Comparison of ENCODE assay signal across 16 mouse cellular contexts in the genomic region with DNA sequence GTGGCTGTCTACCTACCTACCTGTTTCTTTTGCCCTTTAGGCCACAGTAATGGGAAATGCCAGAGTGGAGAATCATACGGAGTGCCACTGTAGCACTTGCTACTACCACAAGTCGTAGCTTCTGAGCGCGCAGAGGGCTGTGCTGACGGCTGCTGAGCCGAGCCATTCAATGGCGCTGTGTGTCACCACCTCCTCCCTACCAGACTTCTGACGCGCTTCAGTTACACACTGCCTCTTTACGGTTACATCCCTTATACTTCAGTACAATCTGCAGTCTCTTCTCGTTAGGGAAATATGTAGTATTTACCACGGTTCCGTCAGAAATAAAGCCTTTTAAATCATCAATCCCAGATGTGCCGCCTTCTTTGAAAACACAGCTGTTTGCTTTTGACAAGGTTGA. TPM values are rescaled to one million over a fixed set of nuclear protein-coding genes. Genes with fewer than 3 reads are reported as not detected.
A peak's percentile ranks its signal among the peaks of the same experiment; 100 is the strongest.
DNase-seq lines count a peak whose midpoint lies in the region; ATAC-seq and TF ChIP-seq lines count a peak whose summit lies in the region.
"Had no signal": no experiment of that assay in that cellular context is flagged by ENCODE, and none has a peak within 500 bp of the region (broad histone marks: within the 10 kb centered on the region; RNA-seq: fewer than 3 reads in every experiment).

No protein-coding gene starts in this region.

- TF ChIP-seq CTCF in intestine, postnatal 0 days (IDR thresholded peaks at IDR 0.05; ENCODE audit: low read depth) = no peak

- H3K27ac ChIP-seq in intestine, embryonic 14.5 days (ENCODE audit: low read depth) = no peak overlapping the region
- no peak overlapping the region for H3K27ac ChIP-seq in intestine, postnatal 0 days (ENCODE audit: low read depth, low read length)
- no peak overlapping the region for H3K27ac ChIP-seq in embryonic facial prominence, embryonic 13.5 days
- no peak overlapping the region for H3K27ac ChIP-seq in stomach, embryonic 15.5 days

- H3K36me3 ChIP-seq in intestine, embryonic 14.5 days (ENCODE audit: control insufficient read depth, insufficient read depth, low read length) = no peaks in the 10 kb centered on the region
- H3K36me3 ChIP-seq in intestine, postnatal 0 days (ENCODE audit: control insufficient read depth, insufficient read depth) = no peaks in the 10 kb centered on the region
- H3K36me3 ChIP-seq in embryonic facial prominence, embryonic 13.5 days = no peaks in the 10 kb centered on the region
- H3K36me3 ChIP-seq in stomach, embryonic 15.5 days = no peaks in the 10 kb centered on the region
- H3K36me3 ChIP-seq: G1E had no signal

- H3K4me3 ChIP-seq in intestine, embryonic 14.5 days (ENCODE audit: low read depth, low read length) = no peak overlapping the region
- H3K4me3 ChIP-seq in intestine, postnatal 0 days (ENCODE audit: low read depth, low read length) = no peak overlapping the region
- H3K4me3 ChIP-seq in embryonic facial prominence, embryonic 13.5 days = no peak overlapping the region
- no peak overlapping the region for H3K4me3 ChIP-seq in stomach, embryonic 15.5 days (replicated peaks)

- WGBS in intestine, embryonic 14.5 days = 39% methylated on average over 14 of the region's 14 CpGs
- WGBS in intestine, postnatal 0 days = 62% methylated on average over 14 of the region's 14 CpGs
- 23% methylated on average over 14 of the region's 14 CpGs for WGBS in embryonic facial prominence, embryonic 13.5 days
- 30% methylated on average over 14 of the region's 14 CpGs for WGBS in stomach, embryonic 15.5 days

- no peak overlapping the region for H3K9ac ChIP-seq in intestine, embryonic 14.5 days (ENCODE audit: low read length)
- no peak overlapping the region for H3K9ac ChIP-seq in intestine, postnatal 0 days (ENCODE audit: low read depth, low read length)
- no peak overlapping the region for H3K9ac ChIP-seq in embryonic facial prominence, embryonic 13.5 days
- H3K9ac ChIP-seq in stomach, embryonic 15.5 days = no peak overlapping the region

- DNase-seq in intestine, embryonic 14.5 days (ENCODE audit: low spot score) = no peak
- peak; percentile 12 for DNase-seq in right cerebral cortex, postnatal 14 days
- no peak for DNase-seq in right cerebral cortex, postnatal 25 days
- DNase-seq in adrenal gland, adult 2 months = no peak
- DNase-seq: cerebellum, postnatal 25 days; kidney, adult 18-20 months; liver; retina, postnatal 1 day had no signal

- H3K9me3 ChIP-seq in intestine, embryonic 14.5 days (ENCODE audit: control insufficient read depth, low read length) = no peaks in the 10 kb centered on the region
- H3K9me3 ChIP-seq in intestine, postnatal 0 days (ENCODE audit: control insufficient read depth) = no peaks in the 10 kb centered on the region
- H3K9me3 ChIP-seq in embryonic facial prominence, embryonic 13.5 days = no peaks in the 10 kb centered on the region
- H3K9me3 ChIP-seq in stomach, embryonic 15.5 days = no peaks in the 10 kb centered on the region
- H3K9me3 ChIP-seq: G1E had no signal

- 0 out of 2 replicates have a peak overlapping the region, but pooled peaks have one; percentile 1 for H3K4me2 ChIP-seq in intestine, embryonic 14.5 days (ENCODE audit: low read length)
- H3K4me2 ChIP-seq in intestine, postnatal 0 days (replicated peaks; ENCODE audit: low read depth) = no peak overlapping the region
- peak overlapping the region; percentile 41 for H3K4me2 ChIP-seq in embryonic facial prominence, embryonic 13.5 days
- H3K4me2 ChIP-seq in stomach, embryonic 15.5 days = peak overlapping the region; percentile 22

- 0 out of 2 replicates have a peak, but pooled peaks have one; percentile 42 for ATAC-seq in intestine, embryonic 14.5 days (replicated peaks; ENCODE audit: low FRiP score, low TSS enrichment, low read depth)
- no peak for ATAC-seq in intestine, postnatal 0 days
- no peak for ATAC-seq in embryonic facial prominence, embryonic 13.5 days (ENCODE audit: insufficient number of reproducible peaks, insufficient read depth, low FRiP score, low TSS enrichment, low read depth)
- ATAC-seq in stomach, embryonic 15.5 days (ENCODE audit: insufficient read depth, low FRiP score, low read depth) = peak; percentile 22; the same call in 1 of the 2 replicates

- no peaks in the 10 kb centered on the region; the same call in 1 of the 2 replicates for H3K4me1 ChIP-seq in intestine, embryonic 14.5 days (replicated peaks; ENCODE audit: control insufficient read depth, insufficient read depth, low read length)
- no peaks in the 10 kb centered on the region for H3K4me1 ChIP-seq in intestine, postnatal 0 days (replicated peaks; ENCODE audit: control insufficient read depth, insufficient read depth, low read length)
- peaks cover 7% of the 10 kb centered on the region; the same call in 1 of the 2 replicates for H3K4me1 ChIP-seq in embryonic facial prominence, embryonic 13.5 days
- H3K4me1 ChIP-seq in stomach, embryonic 15.5 days = no peaks in the 10 kb centered on the region

- H3K27me3 ChIP-seq in intestine, embryonic 14.5 days (replicated peaks; ENCODE audit: control insufficient read depth, insufficient read depth, low read length) = no peaks in the 10 kb centered on the region
- no peaks in the 10 kb centered on the region for H3K27me3 ChIP-seq in intestine, postnatal 0 days (replicated peaks; ENCODE audit: control insufficient read depth, insufficient read depth, low read length)
- H3K27me3 ChIP-seq in embryonic facial prominence, embryonic 13.5 days = no peaks in the 10 kb centered on the region; the same call in 1 of the 2 replicates
- H3K27me3 ChIP-seq in stomach, embryonic 15.5 days (replicated peaks) = no peaks in the 10 kb centered on the region

RNA-seq across cellular contexts. Expression of a gene that starts 13.4 kb away (rescaled TPM):
- polyA plus RNA-seq in intestine, embryonic 14.5 days (2014; fragmentation: Nextera tagmentation; extraction: Ambion mirVana) = not detected in 2 replicates
- not detected in 2 replicates for polyA plus RNA-seq in intestine, postnatal 0 days (2015; fragmentation: Nextera tagmentation; extraction: Ambion mirVana)
- 0.53 TPM in 1 of 2 replicates, not detected in the other for polyA plus RNA-seq in embryonic facial prominence, embryonic 13.5 days (2015; fragmentation: Nextera tagmentation; extraction: Ambion mirVana)
- polyA plus RNA-seq in stomach, embryonic 15.5 days (2015; fragmentation: Nextera tagmentation; extraction: Ambion mirVana) = not detected in 2 replicates
- total RNA-seq in adrenal gland, adult 2 months (2021) = not detected
- polyA plus RNA-seq in adrenal gland, adult 2 months (2012; rRNA removed) = not detected in 2 replicates
- total RNA-seq: G1E; gastrocnemius, postnatal 4 days; layer of hippocampus, postnatal 25 days; megakaryocyte progenitor cell, adult 5-6 weeks had no signal
- polyA plus RNA-seq: forebrain, embryonic 11.5 days; G1E had no signal

RNA-seq across cellular contexts. Expression of a gene that starts 24.3 kb away (rescaled TPM):
- polyA plus RNA-seq in intestine, embryonic 14.5 days (2014; fragmentation: Nextera tagmentation; extraction: Ambion mirVana) = 25.1 and 28.5 TPM in 2 replicates
- 8.0 and 8.7 TPM in 2 replicates for polyA plus RNA-seq in intestine, postnatal 0 days (2015; fragmentation: Nextera tagmentation; extraction: Ambion mirVana)
- polyA plus RNA-seq in embryonic facial prominence, embryonic 13.5 days (2015; fragmentation: Nextera tagmentation; extraction: Ambion mirVana) = 22.2 and 25.6 TPM in 2 replicates
- 15.4 and 17.5 TPM in 2 replicates for polyA plus RNA-seq in stomach, embryonic 15.5 days (2015; fragmentation: Nextera tagmentation; extraction: Ambion mirVana)
- 10 to 100 TPM; 15.4 to 19.8 TPM for total RNA-seq in adrenal gland, adult 2 months (2021)
- polyA plus RNA-seq in adrenal gland, adult 2 months (2012; rRNA removed) = 0.50 and 0.68 TPM in 2 replicates

Comparison
In these comparisons a context has a peak if more than half of its experiments do, and no peak if none do; other contexts are left out.
1. ATAC-seq: peak in intestine, embryonic 14.5 days (single experiment) and stomach, embryonic 15.5 days (single experiment); none in intestine, postnatal 0 days (single experiment) and embryonic facial prominence, embryonic 13.5 days (single experiment).